Mouse (Mus musculus) lung, postnatal 0 days (tissue): ENCODE results near the gene Cpsf7.

Source experiments
- CTCF ChIP-seq: IDR thresholded peaks from 2 replicates; pipeline ENCODE4 v1.5.1; 2016; ENCODE audit warnings: antibody characterized with exemption, mild to moderate bottlenecking
- EP300 ChIP-seq: IDR thresholded peaks from 2 replicates; pipeline ENCODE4 v1.6.1; 2016; ENCODE audit warnings: antibody characterized with exemption, mild to moderate bottlenecking, control low read depth

- no peak for TF ChIP-seq CTCF
- TF ChIP-seq EP300 = no peak
Measured at GRCm38 (mm10) chr19:10587231-10587630, 62.2 kb downstream of the Cpsf7 start.
